Mouse (Mus musculus) urinary bladder, postnatal 10 days (tissue): ENCODE data around the gene Tmem151b.
A peak's percentile ranks its signal among the peaks of the same experiment; 100 is the strongest.

Source experiments
- DNase-seq: peaks from one replicate; pipeline ENCODE4 v3.0.0; 2022; ENCODE audit warnings: low spot score

The Tmem151b gene

DNA sequence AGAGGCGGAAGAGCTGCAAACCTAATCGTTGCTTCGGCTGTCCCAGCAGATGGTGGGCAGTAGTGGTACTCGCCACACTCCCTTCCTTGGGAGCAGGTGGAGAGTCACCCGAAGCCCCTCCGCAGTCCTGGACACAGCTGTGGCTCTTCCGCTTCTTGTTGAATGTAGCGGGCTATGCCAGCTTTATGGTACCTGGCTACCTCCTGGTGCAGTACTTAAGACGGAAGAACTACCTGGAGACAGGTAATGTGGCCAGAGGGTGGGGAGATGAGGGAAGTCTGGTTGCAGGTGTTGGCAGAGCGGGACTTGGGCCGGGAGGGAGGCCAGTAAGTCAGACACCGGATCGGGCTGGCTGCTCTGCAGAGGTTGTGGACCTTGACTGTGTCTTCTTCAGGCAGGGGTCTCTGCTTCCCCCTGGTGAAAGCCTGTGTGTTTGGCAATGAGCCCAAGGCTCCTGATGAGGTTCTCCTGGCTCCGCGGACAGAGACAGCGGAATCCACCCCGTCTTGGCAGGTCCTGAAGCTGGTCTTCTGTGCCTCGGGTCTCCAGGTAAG lies 15.1 kb upstream of the Tmem151b start:
- no peak for DNase-seq

DNA sequence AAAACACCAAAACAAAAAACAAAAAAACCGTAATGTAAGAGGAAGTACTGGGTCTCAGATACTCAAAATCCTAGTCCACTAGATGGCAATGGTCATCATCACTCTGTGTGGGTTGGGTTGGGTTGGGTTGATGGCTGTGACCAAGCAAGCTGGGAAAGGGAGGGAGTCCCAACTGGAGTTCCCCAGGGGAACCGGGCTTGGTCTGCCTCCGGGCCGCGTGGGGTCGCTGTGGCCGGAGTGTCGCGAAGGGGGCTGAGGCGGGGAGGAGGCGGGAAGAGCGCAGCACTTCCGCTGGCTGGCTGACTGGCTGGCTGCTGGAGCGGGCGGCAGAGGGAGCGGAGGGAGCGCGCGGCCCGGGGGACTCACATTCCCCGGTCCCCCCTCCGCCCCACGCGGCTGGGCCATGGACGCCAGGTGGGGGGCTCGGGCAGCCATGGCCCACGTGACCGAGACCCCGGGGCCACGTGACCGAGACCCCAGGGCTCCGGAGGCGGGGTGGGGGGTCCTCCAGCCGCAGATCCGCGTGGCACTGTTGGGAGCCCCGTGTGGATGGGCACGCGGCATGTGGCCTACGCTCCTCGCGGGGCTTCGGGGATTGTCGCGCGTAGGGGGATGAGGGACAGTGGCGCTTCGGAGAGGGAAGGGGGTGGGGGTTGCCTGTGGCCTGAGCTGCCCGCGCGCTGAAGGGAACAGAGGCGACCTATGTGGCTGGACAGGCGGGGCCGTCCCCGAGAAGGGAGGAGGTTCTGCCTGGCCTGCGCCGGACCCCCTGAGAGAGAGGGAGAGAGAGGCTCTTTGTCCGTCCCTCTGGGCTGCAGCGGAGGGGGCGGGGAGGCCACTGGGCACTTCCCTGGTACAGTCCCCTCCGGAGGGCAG lies 14.4 kb upstream of the Tmem151b start, which contains the start of gene Slc35b2:
Gene Slc35b2 (plus strand): TSS at position 220 of the 876 bp plus-strand sequence.
- peak; percentile 84 for DNase-seq

DNA sequence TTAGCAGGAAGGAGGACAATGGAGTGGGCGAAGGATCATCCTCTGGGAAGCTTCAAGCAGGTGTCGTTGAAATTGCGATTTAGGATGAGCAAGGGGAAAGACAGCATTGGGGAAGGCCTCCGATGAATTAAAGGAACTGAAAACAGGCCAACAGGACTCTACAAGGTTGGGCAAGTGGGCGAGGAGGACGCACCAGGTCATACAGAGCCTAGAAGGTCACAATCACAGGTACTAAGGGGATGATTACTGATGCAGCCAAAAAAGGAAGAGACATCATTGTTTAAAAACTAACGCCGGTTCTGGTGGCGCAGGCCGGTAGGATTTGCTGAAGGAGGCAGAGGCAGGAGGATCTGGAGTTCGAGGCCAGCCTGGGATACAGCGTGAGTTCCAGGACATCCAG lies 13.7 kb upstream of the Tmem151b start:
- no peak for DNase-seq

DNA sequence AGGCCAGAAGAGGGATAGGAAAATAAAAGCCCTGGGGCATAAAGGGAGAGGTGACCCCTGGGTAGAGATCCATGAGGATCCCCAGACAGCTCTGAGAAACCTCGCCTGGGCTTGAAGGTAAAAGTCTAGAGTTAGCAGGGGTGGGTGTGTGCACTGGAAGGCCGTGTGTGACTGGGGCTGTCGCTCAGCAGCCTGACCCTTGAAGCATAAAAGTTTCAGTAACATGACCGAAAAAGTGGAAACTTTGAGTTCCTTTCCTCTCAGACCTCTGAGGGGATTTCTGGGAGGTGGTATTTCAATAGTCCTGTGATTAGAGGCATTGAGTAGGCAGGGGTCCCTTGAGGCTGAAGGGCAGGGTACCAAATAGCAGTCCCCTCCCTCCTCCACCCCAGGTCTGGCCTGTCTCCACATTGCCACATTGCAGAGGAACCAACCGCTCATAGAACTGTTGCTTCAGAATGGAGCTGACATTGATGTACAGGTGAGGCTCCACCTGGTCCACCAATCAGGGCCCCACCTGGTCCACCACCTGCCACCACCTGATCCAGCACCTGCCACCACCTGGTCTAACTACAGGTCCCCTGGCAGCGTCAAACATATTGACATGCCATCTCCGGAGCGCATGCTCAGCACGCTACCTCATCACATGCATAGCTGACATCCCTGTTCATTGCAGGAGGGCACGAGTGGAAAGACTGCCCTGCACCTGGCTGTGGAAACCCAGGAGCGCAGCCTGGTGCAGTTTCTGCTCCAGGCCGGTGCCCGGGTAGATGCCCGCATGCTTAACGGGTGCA lies 10.5 kb upstream of the Tmem151b start:
- DNase-seq, result no peak

DNA sequence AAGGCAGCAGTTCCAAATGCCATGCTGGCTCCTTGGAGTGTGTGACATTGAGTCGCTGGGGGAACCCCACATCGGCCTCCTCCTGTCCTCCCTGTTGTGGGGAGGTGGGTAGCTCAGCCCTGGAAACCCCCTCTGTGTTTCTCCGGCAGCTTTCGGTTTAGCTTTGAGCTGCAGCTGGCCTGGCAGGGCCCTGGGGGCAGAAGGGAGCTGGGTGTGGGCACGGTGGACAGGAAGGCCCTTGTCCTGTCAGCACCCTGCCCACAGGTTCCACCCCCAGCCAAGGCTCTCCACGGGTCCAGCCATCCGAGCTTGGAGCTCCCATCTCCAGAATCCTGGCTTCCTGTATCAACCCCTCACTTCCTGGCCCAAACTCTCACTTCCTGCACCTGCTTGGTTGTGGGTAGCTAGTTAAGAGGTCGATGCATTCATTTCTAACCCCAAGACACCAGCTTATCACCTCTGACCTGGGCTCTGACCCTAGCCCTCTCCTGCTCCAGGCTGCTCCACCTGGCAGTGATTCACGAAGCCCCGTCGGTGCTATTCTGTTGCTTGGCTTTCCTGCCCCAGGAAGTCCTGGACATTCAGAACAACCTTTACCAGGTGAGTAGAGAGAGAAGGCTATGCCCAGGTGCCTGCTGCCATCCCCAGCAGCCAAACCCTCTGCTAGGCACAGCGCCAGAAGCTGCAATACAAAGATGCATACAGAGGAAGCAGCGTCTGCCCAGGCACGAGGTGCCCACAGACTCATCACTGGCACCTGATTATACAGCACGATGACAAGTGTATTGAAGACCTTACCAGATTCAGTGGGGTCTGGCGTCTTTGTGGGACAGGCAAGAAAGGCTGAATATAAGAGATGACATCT lies 8.8 kb upstream of the Tmem151b start:
- DNase-seq, result no peak

DNA sequence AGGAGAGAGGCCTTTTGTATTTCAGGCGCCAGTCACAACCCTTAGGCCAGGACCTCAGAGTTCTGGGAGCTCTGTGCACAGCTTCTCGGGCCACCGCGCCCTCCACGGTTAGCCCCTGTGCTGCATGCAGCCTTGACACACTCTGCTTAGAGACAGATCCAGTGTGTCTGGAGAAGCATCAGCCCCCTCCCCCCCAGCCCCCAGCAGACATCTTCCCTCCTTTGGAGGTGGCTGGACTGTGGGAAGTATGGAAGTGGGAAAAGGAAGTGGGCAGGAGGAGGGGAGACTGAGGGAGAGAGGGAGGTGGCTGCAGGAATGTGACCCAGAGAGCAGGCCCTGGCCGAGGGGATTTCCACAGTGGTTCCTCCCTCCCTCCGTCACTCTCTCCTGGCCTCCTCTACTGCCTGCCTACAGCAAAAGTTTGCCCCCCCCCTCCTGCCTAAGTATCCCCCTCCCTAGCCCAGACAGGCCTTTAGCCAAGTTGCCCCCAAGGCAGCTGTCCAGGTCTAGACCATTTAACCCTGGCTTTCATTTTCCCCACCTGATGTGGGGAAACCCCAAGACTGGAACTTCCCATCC lies 7.9 kb upstream of the Tmem151b start:
- DNase-seq, result no peak

DNA sequence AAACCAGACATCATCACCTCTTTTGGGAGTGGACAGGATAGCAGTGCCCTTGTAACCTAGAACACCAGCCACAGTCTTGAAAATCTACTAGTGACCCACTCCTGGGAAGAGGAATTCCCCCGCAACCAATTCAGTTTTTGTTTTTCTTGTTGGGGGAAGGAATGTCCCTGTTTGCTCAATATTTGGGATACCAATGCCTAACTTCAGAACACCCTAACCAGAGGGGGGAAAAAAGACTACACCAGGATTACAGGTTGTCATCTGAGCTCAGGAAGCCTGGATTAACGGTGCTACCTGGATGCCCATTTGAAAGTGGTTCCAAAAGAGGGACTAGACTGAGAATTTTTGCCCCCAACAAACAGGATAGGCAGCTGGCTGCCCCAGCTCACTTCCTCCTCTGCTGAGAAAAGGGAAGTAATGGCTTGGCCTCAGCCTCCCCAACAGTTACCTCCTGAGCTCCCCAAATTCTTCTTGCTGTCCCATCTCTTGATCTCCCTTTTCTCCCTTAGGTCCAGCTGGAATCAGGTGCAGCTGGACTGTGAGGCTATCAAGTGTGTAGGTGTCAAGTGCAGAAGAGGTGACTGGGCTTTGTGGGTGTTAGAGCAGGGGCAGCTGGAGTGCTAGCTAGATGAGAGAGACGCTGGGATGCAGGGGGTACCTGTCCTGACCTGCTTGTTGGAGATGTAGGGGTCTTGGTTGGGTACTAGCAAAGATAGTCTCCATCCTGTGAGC lies 7.2 kb upstream of the Tmem151b start:
- DNase-seq, result no peak

DNA sequence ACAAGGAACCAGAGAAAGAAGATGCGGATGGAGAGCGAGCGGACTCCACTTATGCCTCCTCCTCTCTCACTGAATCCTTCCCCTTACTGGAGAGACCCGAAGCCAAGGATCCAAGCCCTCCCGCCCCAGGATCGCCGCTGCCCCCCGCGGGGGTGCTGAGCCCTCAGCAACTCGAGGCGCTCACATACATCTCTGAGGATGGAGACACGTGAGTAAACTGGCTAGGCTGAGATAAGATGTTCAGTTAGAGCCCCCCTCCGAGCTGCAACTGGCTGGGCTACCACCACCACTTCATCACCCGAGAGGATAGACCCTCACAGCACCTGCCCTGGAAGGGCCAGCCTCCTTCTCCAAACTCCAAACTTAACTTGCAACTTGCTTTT lies 6.6 kb upstream of the Tmem151b start:
- DNase-seq, result no peak

DNA sequence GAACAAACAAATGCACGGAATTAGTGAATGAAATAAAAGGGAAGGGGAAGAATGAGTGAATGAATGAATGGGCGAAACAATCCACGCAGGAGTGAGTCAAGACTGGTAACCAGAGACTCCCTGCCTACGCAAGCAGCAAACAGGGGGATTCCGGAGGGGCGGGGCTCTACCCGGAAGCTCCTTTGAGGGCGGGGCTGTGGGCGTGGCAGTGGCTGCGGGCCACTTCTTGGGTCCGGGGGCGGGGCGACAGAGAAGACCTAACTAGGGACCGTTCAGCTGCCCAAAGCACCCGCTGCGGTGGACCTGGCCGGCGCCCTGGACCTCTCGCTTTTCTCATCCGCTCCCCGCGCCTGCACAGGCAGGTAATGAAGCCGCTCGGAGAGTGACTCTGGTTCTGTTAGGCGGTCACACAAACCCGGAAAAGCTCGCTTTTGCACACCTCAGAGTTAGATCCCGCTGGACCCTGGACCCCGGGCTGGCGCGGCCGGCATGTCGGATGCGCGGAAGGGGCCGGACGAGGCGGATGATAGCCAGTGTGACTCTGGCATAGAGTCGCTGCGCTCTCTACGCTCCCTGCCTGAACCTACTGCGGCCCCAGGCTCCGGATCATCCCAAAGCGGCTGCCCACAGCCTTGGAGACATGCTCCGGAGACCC lies 6.1 kb upstream of the Tmem151b start, which contains the start of gene Nfkbie:
Gene Nfkbie (plus strand): TSS at position 252 of the 655 bp plus-strand sequence.
- DNase-seq, result peak; percentile 72

DNA sequence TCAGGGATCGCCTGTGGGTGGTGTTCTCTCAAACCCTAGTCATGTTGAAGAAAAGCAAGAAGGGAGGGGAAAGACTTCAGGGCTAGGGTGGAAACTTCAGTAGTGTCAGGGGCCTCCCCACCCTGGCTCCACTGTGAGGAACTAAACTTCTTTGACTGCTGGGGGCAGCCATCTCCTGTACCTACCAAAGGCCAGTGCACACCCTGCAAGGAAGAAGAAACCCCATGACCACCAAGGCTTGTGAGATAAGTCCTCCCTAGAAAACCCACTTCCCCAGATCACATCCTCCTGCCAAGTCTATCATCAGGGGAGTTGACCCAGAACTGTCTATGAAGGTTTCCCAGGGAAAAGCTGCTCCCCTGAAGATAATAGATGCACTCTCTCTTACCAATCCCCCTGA lies 4.9 kb upstream of the Tmem151b start:
- no peak for DNase-seq

DNA sequence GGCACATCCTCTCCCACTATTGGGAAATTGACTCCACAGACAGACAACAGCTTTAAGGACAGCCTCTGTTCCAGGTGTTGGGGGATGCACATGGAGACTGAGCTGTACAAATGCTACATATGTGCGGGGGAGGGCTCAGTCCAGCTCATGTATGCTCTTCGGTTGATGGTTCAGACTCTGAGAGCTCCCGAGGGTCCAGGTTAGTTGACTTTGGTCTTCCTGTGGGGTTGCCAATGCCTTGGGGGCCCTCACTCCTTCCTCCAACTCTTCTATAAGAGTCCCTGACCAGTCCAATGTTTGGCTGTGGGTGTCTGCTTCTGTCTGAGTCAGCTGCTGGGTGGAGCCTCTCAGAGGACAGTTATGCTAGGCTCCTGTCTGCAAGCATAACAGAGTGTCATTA lies 3.6 kb upstream of the Tmem151b start:
- DNase-seq, result no peak

DNA sequence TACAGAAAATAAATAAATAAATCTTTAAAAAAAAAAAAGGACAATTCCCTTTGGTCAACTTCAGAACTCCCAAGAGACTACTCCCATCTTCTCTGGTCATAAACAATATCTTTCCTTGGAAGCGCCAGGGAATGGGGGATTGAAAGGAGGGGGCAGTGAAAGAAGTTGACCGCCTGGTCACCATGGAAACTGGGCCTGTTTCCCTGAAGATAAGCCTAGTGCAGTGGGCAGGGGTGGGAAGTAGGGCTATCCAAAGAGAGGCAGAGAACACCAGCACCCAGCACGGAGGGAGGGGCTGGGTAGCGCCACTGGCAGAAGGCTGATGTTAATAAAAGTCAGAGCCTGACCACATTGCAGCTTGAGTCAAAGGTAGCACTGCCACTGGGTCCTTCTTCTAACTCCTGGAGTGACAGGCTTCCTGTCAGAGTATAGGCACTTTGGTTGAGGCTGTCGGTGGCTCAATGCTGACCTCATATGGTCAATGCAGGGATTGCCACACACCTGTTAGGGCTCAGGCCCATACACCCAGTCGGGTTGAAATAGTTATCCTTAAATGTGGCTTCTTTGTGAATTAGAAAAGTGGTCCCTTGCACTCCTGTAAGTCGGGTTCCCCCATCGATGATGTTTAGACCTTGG lies 2.5 kb upstream of the Tmem151b start:
- no peak for DNase-seq

DNA sequence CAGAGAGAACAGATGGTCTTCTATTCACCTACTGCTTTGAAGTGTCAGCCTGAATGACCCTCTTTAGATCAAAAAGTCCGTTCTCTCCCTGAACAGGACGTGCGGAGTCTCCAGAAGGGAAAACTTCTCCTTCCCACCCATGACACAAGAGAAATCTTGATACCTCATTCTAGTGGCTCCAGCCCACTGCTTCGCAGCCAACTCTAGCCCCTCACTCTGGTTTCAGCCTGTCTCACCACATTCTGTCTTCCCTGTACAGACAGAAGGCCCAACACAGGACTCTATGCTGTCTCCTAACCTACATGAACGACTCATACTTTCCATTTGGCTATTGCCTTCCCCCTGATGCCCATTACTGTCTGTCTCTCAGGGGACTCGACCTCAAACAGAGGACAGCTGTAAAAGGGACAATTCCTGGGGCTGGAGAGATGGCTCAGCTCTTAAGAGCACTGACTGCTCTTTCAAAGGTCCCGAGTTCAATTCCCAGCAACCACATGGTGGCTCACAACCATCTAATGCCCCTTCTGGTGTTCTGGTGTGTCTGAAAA lies 1.8 kb upstream of the Tmem151b start:
- DNase-seq, result no peak

DNA sequence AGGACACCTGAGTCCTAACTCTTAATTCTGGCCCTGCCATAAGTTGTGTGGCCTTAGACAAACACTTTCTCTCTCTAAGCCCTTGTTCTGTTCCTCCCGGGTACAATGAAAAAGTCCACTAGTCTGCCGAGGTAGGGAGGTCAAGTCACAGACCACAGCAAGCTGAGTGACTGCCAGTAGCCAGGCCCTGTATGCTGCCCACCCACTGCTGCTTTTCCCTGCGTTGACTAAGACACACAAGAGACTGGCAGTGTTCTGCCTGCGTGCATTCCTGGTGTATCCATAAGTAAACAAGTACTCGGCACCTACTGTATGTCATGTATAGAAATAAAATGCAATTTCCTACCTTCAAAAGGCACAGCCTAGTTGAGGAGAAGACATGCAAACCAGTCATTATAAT lies 776 bp upstream of the Tmem151b start:
- DNase-seq, result no peak

DNA sequence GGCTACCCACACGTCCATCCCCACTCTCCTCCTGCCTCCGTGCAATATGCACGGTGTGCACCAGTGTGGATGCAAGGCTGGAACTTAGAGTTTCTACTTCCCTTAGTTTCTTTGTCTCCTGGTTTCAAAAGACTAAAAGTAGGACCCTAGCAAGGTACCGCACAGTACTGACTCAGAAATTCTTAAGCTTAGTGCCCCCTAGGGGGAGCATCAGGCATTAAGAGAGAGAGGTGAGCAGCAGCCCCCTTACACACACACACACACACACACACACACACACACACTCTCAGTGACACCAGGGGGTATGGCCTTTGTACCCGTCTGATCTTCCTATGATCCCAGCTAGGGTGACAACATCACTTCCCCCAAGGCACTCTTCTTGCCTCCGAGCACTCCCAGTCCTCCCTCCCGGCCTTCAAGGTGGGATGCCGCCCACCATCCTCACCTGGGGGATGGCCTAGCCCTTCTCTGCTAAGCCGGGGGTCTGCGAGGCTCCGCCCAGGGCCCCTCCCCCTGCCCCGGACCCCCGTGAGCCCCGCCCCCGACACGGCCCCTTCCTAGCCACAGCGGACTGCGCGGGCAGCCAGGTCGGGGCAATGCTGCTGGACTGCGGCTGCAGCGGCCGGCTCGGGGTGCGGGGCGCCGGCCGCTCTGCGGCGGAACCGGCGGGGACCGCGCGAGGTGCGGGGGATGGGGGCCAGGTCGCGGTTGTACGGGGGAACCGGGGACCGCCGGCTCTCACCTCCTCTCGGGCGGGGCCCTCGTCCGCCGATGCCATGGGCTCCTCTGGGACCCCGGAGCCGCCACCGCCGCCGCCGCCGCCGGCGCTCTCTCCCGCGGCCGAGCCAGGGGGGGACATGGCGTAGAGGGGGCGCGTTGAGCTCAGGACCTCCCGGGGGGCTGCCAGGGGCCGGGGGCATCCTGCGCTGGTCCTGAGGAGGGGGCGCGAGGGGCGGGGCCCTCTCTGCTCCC lies 650 bp downstream of the Tmem151b start:
- DNase-seq, result no peak

DNA sequence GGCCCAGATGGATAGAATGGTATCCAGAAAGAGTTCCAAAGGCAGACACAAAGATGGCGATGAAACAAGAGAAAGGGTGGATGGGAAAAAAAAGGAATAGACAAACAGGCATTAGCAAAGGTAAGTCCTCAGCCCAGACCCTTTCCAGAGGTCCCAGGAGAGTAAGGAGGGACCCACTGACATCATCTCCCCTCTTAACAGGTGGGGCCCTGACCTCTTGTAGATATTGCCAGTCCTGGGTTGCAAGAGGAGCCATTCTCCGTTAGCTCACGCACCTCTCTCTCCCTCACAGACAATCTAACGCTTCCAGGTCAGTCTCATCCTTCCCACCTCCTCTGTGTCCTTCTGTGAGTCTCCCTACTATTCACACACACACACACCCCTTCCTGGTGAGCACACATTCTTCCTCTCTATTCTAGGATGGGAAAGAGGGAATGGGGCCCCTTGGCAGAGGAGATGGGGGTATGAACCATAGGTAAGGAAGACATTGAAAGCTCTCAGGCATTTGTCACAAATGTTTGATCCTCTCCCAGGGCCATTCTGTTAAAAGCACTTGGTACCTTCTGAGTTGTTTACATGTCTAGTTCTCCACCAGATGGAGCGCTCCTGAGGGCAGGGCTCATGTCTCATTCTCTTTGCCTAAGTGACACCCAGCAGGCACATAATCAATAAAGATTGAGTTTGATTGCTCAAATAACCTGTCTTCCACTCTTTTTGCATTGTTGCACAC lies 1.9 kb downstream of the Tmem151b start:
- no peak for DNase-seq

DNA sequence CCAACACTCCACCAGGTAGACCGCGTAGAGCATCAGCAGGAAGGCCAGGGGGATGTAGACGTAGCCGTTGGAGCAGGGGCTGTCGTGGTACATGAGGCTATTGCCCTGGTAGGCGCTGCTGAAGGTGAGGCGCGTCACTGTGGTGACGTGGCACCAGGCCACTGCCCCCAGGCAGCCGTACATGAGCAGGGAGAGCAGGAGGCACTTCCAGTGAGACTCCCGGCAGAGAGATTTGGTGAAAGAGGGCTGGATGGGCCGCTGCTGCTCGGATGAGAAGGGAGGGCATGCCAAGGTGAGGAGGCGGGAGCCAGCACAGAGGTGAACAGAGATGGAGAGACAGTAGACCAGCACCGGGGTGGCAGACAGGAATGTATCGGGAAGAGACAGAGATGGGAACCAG lies 2.5 kb downstream of the Tmem151b start:
- DNase-seq, result no peak
